Mouse (Mus musculus): ENCODE measurements around the gene B230118H07Rik. TPM values are rescaled to one million over a fixed set of nuclear protein-coding genes. Genes with fewer than 3 reads are reported as not detected.

The B230118H07Rik gene
- total and polyA plus RNA-seq, 2 experiments from 2014 or later = 21.4 to 50.7 TPM

- H3K9ac ChIP-seq (replicated peaks; ENCODE audit: low read length, poor library complexity, severe bottlenecking) = no peak overlapping the region
- no peak for ATAC-seq (ENCODE audit: low FRiP score)
- no peak for DNase-seq (ENCODE audit: low spot score)
- H3K4me2 ChIP-seq (ENCODE audit: low read depth, low read length, poor library complexity, severe bottlenecking) = no peak overlapping the region
- H3K27me3 ChIP-seq (ENCODE audit: insufficient read depth, low read length) = no peaks in the 10 kb centered on the region
- H3K27ac ChIP-seq (ENCODE audit: low read depth, low read length) = no peak overlapping the region
- H3K36me3 ChIP-seq (ENCODE audit: insufficient read depth, low read length) = no peaks in the 10 kb centered on the region
- no peaks in the 10 kb centered on the region for H3K4me1 ChIP-seq (ENCODE audit: insufficient read depth, low read length)
- WGBS = 92% methylated on average over 3 of the region's 5 CpGs
- no peak overlapping the region for H3K4me3 ChIP-seq (ENCODE audit: low read depth, low read length)
- H3K9me3 ChIP-seq (ENCODE audit: low read length) = no peaks in the 10 kb centered on the region
- TF ChIP-seq CTCF (IDR thresholded peaks at IDR 0.05) = no peak
These were observed 80.1 kb downstream of the B230118H07Rik start for GRCm38 (mm10) chr2:101569230-101569629.

GRCm38 (mm10) chr2:101567490-101567889 is 81.8 kb downstream of the B230118H07Rik start:
- DNase-seq (ENCODE audit: low spot score) = no peak
- no peak for ATAC-seq (ENCODE audit: low FRiP score)

GRCm38 (mm10) chr2:101563776-101564175 is 85.6 kb downstream of the B230118H07Rik start:
- ATAC-seq (ENCODE audit: low FRiP score) (no peak), DNase-seq (ENCODE audit: low spot score) (no peak)
- no peak for TF ChIP-seq CTCF (IDR thresholded peaks at IDR 0.05)
- Histone ChIP-seq H3K27me3 (ENCODE audit: insufficient read depth, low read length) (no peaks in the 10 kb centered on the region), H3K9me3 (ENCODE audit: low read length) (no peaks in the 10 kb centered on the region), H3K9ac (replicated peaks; ENCODE audit: low read length, poor library complexity, severe bottlenecking) (no peak overlapping the region), H3K4me1 (ENCODE audit: insufficient read depth, low read length) (no peaks in the 10 kb centered on the region), H3K27ac (ENCODE audit: low read depth, low read length) (no peak overlapping the region), H3K4me3 (ENCODE audit: low read depth, low read length) (no peak overlapping the region), H3K4me2 (ENCODE audit: low read depth, low read length, poor library complexity, severe bottlenecking) (no peak overlapping the region), H3K36me3 (ENCODE audit: insufficient read depth, low read length) (no peaks in the 10 kb centered on the region)
- 87% methylated on average over 4 of the region's 4 CpGs for WGBS

More at GRCm38 (mm10) chr2:101567490-101567889, 81.8 kb downstream of the B230118H07Rik start:
- no peak overlapping the region for H3K4me3 ChIP-seq (ENCODE audit: low read depth, low read length)
- H3K27me3 ChIP-seq (ENCODE audit: insufficient read depth, low read length) = no peaks in the 10 kb centered on the region
- H3K9ac ChIP-seq (replicated peaks; ENCODE audit: low read length, poor library complexity, severe bottlenecking) = no peak overlapping the region
- 86% methylated on average over 2 of the region's 2 CpGs for WGBS
- no peak overlapping the region for H3K4me2 ChIP-seq (ENCODE audit: low read depth, low read length, poor library complexity, severe bottlenecking)
- no peaks in the 10 kb centered on the region for H3K36me3 ChIP-seq (ENCODE audit: insufficient read depth, low read length)
- TF ChIP-seq CTCF (IDR thresholded peaks at IDR 0.05) = no peak
- no peaks in the 10 kb centered on the region for H3K4me1 ChIP-seq (ENCODE audit: insufficient read depth, low read length)
- H3K27ac ChIP-seq (ENCODE audit: low read depth, low read length) = no peak overlapping the region
- H3K9me3 ChIP-seq (ENCODE audit: low read length) = no peaks in the 10 kb centered on the region

GRCm38 (mm10) chr2:101563206-101563605 is 86.1 kb downstream of the B230118H07Rik start:
- H3K9ac ChIP-seq (replicated peaks; ENCODE audit: low read length, poor library complexity, severe bottlenecking) = no peak overlapping the region
- ATAC-seq (ENCODE audit: low FRiP score) (no peak), DNase-seq (ENCODE audit: low spot score) (peak; percentile 6)
- H3K4me3 ChIP-seq (ENCODE audit: low read depth, low read length) = no peak overlapping the region
- no peaks in the 10 kb centered on the region for H3K27me3 ChIP-seq (ENCODE audit: insufficient read depth, low read length)
- H3K27ac ChIP-seq (ENCODE audit: low read depth, low read length) = no peak overlapping the region
- H3K4me2 ChIP-seq (ENCODE audit: low read depth, low read length, poor library complexity, severe bottlenecking) = no peak overlapping the region
- no peak for TF ChIP-seq CTCF (IDR thresholded peaks at IDR 0.05)
- H3K4me1 ChIP-seq (ENCODE audit: insufficient read depth, low read length) = no peaks in the 10 kb centered on the region
- no peaks in the 10 kb centered on the region for H3K9me3 ChIP-seq (ENCODE audit: low read length)
- WGBS = 60% methylated on average over 6 of the region's 6 CpGs
- H3K36me3 ChIP-seq (ENCODE audit: insufficient read depth, low read length) = no peaks in the 10 kb centered on the region

GRCm38 (mm10) chr2:101559431-101559830 is 89.9 kb downstream of the B230118H07Rik start:
- ATAC-seq (ENCODE audit: low FRiP score) (no peak), DNase-seq (ENCODE audit: low spot score) (no peak)
- no peak overlapping the region for H3K27ac ChIP-seq (ENCODE audit: low read depth, low read length)
- H3K9me3 ChIP-seq (ENCODE audit: low read length) = no peaks in the 10 kb centered on the region
- WGBS = 96% methylated on average over 3 of the region's 3 CpGs
- H3K9ac ChIP-seq (replicated peaks; ENCODE audit: low read length, poor library complexity, severe bottlenecking) = no peak overlapping the region
- no peak overlapping the region for H3K4me2 ChIP-seq (ENCODE audit: low read depth, low read length, poor library complexity, severe bottlenecking)
- no peaks in the 10 kb centered on the region for H3K36me3 ChIP-seq (ENCODE audit: insufficient read depth, low read length)
- H3K27me3 ChIP-seq (ENCODE audit: insufficient read depth, low read length) = no peaks in the 10 kb centered on the region
- no peak overlapping the region for H3K4me3 ChIP-seq (ENCODE audit: low read depth, low read length)
- TF ChIP-seq CTCF (IDR thresholded peaks at IDR 0.05) = no peak
- no peaks in the 10 kb centered on the region for H3K4me1 ChIP-seq (ENCODE audit: insufficient read depth, low read length)

- Histone ChIP-seq H3K27me3 (ENCODE audit: insufficient read depth, low read length) (no peaks in the 10 kb centered on the region), H3K27ac (ENCODE audit: low read depth, low read length) (no peak overlapping the region), H3K9me3 (ENCODE audit: low read length) (no peaks in the 10 kb centered on the region), H3K4me1 (ENCODE audit: insufficient read depth, low read length) (no peaks in the 10 kb centered on the region), H3K36me3 (ENCODE audit: insufficient read depth, low read length) (no peaks in the 10 kb centered on the region), H3K4me3 (ENCODE audit: low read depth, low read length) (no peak overlapping the region), H3K4me2 (ENCODE audit: low read depth, low read length, poor library complexity, severe bottlenecking) (no peak overlapping the region), H3K9ac (replicated peaks; ENCODE audit: low read length, poor library complexity, severe bottlenecking) (no peak overlapping the region)
- no peak for TF ChIP-seq CTCF (IDR thresholded peaks at IDR 0.05)
- 97% methylated on average over 1 of the region's 1 CpGs for WGBS
- ATAC-seq (ENCODE audit: low FRiP score) (no peak), DNase-seq (ENCODE audit: low spot score) (no peak)
These were observed 93.4 kb downstream of the B230118H07Rik start for GRCm38 (mm10) chr2:101555886-101556285.
